Mouse (Mus musculus) cerebellum, postnatal 10 days (tissue): Measurements from ENCODE around the gene Rnaseh2a.
"Not testable (repeated sequence)": the region's sequence is repeated elsewhere in the genome, so short reads cannot be mapped to it uniquely, and the experiment has no call there.

Experiments used
- DNase-seq, 2 experiments: peaks; one replicate each; pipeline ENCODE4 v3.0.0; 2021; ENCODE audit warnings: mixed read lengths in 2 of 2

The Rnaseh2a gene

GRCm38 (mm10) chr8:84928456-84929306 lies 40.9 kb downstream of the Rnaseh2a start:
- DNase-seq: peak; percentile 90 to 92

- no peak for DNase-seq
Observed at GRCm38 (mm10) chr8:84927513-84927912, 42.1 kb downstream of the Rnaseh2a start.

DNA sequence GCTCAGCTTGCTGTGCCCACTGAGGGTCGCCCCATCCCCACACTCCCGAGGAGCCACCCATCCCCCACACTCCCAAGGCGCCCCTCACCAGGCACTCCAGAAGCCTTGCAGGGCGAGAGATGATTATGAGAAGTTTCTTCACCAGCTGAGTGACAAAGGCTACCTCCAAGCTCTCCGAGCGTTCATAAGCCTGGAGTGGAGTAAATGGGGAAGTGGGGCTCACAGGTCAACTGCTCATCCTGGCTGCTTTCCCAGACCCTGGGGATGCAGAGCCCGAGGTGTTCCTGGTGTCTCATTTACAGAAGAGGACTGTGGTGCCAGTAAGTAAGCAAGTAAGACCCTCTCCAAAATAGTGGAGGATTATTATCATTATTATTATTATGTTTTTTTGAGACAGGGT lies 44.0 kb downstream of the Rnaseh2a start:
- DNase-seq: no peak

- no peak for DNase-seq
Observed at GRCm38 (mm10) chr8:84921596-84921995, 48.0 kb downstream of the Rnaseh2a start.

- no peak for DNase-seq
Observed at GRCm38 (mm10) chr8:84918646-84919045, 50.9 kb downstream of the Rnaseh2a start.

DNA sequence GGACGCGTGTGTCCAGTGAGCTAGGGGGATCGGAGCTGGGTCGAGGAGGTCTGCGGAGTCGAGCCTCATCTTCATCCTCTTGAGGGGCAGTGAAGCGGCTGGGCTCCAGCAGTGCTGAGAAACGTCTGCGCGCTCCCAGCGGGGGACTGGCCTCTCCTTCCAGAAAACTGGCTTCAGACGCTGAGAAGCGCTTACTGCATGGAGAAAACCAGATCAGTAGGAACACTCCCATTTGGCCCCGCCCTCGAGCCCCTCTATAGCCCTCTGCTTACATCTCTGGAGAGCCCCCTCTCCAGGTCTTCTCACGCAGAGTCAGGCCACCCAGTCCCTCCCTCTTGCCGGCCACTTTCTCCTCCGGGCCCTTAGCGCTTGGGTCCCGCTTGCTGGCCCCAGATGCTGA lies 51.8 kb downstream of the Rnaseh2a start:
- DNase-seq: peak in 1 of 2 experiments; percentile 45

DNA sequence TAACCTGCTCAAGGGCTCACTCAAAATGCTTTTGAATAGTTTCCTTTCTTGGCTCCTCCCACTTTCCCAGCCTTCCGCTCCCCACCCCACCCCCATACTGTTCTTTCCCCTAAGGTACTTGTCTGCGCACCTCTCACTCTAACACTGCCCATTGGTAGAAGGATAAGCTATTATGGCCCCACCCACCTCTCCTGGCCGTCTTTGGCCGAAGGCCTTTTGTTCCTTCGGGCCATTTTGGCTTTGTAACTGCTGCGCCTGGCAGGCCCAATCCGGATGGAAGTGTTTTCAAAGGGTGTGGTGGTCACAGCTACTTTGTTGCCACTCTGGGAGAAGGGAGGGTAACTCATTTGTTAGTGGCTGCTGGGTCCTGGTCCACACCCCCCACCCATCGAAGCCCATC lies 54.3 kb downstream of the Rnaseh2a start:
- no peak for DNase-seq

- peak; percentile 64 to 82 for DNase-seq
Observed at GRCm38 (mm10) chr8:84913960-84914359, 55.6 kb downstream of the Rnaseh2a start.

GRCm38 (mm10) chr8:84913502-84913900 lies 56.1 kb downstream of the Rnaseh2a start:
- DNase-seq: no peak

DNA sequence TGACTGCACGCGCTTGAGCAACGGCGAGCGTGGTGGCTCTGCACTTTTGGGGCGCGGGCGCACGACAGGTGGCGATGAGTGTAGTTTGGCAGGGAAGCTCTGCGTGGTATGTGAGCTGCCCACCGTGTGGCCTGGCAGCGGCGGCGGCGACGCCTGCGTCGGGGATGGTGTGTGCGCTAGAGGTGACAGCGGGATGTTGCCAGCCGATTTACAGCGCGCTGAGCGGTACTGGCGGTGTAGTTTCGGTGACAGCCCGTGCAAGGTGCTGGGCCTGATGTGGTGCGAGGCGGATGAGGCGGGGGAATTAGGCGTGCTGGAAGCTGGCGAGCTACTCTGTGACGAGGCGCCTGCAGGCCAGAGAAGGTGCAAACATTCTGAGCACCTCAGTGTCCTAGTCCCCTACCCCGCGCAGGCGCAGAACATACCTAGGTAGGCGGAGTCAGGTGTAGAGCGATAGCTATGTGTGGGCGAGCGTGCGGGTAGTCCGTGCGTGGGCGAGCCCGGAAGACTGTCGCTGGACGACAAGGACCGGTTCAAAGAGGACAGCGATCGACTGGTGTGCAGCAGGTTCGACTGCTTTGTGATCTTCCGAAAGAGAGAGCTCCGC lies 56.6 kb downstream of the Rnaseh2a start:
- peak; percentile 75 to 79 for DNase-seq

DNA sequence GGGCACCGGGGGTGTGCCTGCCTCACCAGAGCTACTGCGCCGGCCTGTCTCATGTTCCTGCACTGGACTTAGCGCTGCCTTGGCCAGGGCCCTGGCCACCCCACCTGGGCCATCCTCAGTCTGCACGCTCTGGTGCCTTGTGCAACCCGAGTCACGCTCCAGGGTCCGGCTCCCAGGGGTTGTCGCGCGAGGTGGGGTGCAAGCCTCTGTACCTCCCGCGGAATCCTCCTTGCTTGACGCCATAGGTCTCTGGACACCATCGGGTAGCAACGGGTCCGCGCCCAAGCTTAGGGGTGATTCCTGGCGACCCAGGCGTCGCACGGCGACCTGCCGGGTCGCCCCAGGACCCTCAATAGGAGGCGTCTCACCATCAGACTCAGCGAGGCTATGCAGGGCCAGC lies 57.2 kb downstream of the Rnaseh2a start:
- DNase-seq: no peak

- no peak for DNase-seq
Observed at GRCm38 (mm10) chr8:84911854-84912253, 57.7 kb downstream of the Rnaseh2a start.

GRCm38 (mm10) chr8:84910551-84910950 lies 59.0 kb downstream of the Rnaseh2a start:
- DNase-seq: no peak

- no peak for DNase-seq
Observed at GRCm38 (mm10) chr8:84909949-84910348, 59.6 kb downstream of the Rnaseh2a start.

DNA sequence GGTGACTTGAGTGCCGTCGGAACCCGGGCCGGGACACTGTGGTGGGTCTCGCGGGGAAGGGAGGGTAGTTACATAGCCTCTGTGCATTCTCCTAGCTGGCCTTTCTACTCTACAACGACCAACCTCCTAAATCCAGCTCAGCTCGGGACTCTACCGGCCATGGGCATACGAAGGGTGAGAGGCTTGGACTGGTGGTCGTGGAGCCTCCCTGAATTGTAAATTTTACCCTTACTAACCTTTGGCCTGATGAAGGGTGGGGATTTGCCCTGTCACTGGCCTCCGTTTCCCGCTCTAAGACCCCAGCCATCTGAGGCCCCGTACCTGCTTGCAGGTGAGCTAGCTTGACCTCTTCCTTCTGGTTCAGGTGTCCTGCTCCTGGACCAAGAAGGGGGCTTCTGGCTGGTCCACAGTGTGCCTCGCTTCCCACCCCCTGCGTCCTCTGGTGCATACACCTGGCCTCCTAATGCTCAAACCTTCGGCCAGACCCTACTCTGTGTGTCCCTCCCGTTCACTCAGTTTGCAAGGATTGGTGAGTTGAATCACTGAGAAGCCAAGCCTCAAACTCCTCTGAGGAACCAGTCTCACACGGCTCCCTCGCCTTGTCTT lies 60.3 kb downstream of the Rnaseh2a start:
- no peak for DNase-seq

GRCm38 (mm10) chr8:84908421-84909161 lies 61.0 kb downstream of the Rnaseh2a start, which contains the start of gene Dnase2a:
Dnase2a (plus strand) TSS chr8:84908560.
- peak; percentile 91 to 94 for DNase-seq

DNA sequence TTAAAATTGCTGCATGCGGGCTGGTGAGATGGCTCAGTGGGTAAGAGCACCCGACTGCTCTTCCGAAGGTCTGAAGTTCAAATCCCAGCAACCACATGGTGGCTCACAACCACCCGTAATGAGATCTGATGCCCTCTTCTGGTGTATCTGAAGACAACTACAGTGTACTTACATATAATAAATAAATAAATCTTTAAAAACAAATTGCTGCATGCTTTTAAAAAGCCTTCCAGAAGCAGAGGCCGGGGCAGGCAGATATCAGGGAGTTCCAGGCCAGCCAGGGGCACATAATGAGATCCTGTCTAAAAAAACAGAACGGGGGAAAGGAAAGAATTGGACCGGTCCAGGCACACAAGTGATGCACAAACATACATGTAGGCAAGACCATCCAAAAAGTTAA lies 61.6 kb downstream of the Rnaseh2a start:
- not testable (repeated sequence) for DNase-seq

DNA sequence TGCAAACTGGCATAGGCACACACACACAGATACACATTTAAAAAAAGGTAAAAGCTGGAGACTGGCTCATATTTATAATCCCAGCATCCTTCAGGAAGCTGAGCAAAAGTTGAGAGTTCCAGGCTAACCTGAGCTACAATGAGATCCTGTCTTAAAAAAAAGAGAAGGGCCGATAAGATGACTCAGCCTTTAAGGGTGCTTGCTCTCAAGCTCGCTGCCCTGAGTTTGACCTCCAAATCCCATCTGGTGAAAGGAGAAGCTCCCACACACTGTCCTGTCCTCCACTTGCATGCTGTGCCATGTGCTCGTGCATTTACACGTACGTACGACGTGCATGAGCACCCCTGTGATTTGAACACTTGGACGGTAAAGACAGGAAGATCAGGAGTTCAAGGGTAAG lies 62.1 kb downstream of the Rnaseh2a start:
- no peak for DNase-seq

GRCm38 (mm10) chr8:84907037-84907436 lies 62.5 kb downstream of the Rnaseh2a start:
- DNase-seq: no peak
